Mouse (Mus musculus): ENCODE measurements around the gene Hhipl2. TPM values are rescaled to one million over a fixed set of nuclear protein-coding genes. Genes with fewer than 3 reads are reported as not detected.

Hhipl2 gene
- total RNA-seq, 2 experiments from 2014 or later, result not detected

DNA sequence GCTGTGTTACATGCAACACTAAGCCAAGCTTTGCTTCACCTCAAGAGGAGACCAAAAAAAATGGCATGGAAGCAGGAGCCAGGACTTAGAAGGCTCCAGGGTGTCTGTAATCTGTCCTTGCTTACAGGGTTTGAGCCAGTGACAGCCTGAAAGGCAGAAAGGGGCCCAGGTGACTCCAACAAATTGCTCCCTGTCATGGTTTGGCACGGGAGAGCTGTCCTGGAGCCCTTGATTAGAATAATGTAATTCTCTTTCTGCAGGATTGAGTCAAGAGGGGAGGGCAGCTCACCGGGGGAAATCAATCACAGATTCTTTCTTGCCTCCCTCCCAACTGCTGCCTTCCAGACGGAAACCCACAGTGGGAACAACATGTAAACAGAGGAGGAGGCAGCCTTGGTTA, 35.1 kb downstream of the Hhipl2 start:
- ATAC-seq (ENCODE audit: poor library complexity, severe bottlenecking), result no peak

Other genes with a start within 250 kb of the Hhipl2 start
- gene Disp1, start 196.7 kb upstream of the Hhipl2 start, total RNA-seq (2015), result 3.6 and 10.7 TPM in 2 replicates
- 5.2 and 5.7 TPM in 2 replicates for gene Disp1, start 196.7 kb upstream of the Hhipl2 start, total RNA-seq (2017)
- 66.0 and 71.4 TPM in 2 replicates for gene Aida, start 121.6 kb upstream of the Hhipl2 start, total RNA-seq (2015)
- gene Aida, start 121.6 kb upstream of the Hhipl2 start, total RNA-seq (2017), result 85.7 and 88.5 TPM in 2 replicates
- gene Brox, start 120.9 kb upstream of the Hhipl2 start, total RNA-seq (2015), result 35.1 and 44.4 TPM in 2 replicates
- 52.9 and 66.7 TPM in 2 replicates for gene Brox, start 120.9 kb upstream of the Hhipl2 start, total RNA-seq (2017)
- gene Mia3, start 48.7 kb upstream of the Hhipl2 start, total RNA-seq (2015), result 102 and 119 TPM in 2 replicates
- gene Mia3, start 48.7 kb upstream of the Hhipl2 start, total RNA-seq (2017), result 134 and 164 TPM in 2 replicates
- gene Taf1a, start 29.2 kb upstream of the Hhipl2 start, total RNA-seq (2015), result 7.5 and 9.1 TPM in 2 replicates
- gene Taf1a, start 29.2 kb upstream of the Hhipl2 start, total RNA-seq (2017), result 9.4 and 11.0 TPM in 2 replicates

Data from megakaryocyte, adult 5-6 weeks (primary cell).